Mouse (Mus musculus): ENCODE data around the gene Myo1h.

The Myo1h gene

DNA sequence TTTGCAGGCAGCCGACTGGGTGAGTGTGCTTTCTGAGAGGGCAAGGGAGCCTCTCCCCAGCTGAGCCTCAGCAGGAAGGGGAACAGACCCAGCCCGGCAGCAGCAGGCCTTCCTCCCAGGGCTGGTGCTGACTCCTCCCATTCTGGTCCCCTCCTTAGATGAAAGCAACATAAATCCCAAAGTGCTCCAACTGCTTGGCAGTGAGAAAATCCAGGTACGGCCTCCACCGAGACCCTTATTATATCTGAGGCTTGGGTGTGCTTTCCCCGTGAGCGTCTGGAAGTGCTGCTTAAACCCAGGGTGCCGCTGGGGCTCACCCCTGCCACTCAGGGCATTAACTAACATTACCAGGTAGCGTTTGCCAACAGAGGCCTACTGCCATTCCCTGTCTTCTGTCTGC, 70.6 kb downstream of the Myo1h start:
- no peak for DNase-seq (ENCODE audit: low spot score)

DNA sequence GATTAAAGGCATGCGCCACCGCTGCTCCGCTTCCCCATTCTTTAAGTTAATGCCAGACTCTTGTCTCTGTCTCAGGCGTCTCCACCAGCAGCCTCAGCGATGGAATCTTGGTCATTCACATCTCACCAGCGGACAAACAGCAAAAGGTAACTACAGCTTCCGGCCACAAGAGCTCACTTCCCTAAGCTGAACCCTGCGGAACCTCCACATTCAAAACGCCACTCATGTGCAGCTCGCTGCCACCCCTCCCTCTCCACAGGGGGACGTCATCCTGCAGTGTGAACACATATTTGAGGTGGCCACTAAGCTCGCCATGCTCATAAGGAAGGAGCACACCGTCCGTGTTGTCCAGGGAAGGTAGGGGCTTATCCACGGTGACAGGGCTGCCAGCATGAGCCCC, 72.0 kb downstream of the Myo1h start:
- no peak for DNase-seq (ENCODE audit: low spot score)

DNA sequence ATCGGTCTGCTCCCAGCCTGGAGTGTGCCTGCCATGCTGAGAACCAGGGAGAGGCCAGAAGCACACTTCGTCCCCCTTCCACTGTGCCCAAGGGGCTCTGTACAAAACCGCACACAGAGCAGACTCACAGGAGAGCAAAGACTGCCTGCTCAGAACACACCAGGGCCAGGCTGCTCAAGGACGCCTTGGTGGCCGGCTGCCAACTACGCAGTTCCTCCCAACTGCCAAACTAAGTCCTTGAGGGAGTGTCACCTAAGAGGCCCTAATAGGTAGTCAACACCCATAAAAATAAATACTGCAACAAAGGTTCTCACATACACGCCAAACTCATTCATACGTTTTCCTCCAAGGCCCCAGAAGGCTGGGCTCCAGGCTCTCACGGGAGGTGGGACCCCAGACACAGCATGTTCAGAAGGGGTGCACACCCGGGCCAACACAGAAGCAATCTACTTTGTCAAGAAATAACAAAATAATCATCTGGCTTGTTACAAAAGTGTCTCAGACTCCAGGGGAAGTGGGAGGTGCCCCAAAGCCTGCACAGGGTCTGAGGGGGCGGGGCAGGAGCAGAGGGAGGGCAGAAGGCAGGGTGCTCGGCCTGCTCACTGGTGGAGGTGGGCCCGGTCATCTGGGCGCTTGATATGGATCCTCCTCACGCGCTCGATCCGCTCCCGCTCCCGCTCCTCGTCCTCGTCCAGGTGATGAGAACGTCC, 76.2 kb downstream of the Myo1h start:
- DNase-seq (ENCODE audit: low spot score): no peak

DNA sequence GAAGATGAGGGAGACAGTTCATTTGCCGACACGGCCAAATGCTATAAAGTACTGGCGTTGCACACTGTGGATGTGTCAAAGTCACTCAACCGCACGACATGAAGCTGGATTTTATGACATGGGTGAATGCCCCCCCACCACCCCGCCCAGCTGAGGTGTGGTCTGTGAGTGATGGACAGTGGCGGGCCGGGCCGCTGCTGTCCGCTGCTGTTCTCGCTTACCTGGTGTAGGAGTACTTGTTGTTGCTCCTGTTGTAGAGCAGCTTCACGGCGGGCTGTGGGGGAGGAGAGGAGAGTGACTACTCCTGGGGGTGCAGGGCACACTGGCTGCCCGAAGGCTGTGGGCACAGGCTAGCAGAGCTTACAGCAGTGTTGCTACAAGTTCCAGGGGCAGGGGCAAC, 79.2 kb downstream of the Myo1h start:
- no peak for DNase-seq (ENCODE audit: low spot score)

DNA sequence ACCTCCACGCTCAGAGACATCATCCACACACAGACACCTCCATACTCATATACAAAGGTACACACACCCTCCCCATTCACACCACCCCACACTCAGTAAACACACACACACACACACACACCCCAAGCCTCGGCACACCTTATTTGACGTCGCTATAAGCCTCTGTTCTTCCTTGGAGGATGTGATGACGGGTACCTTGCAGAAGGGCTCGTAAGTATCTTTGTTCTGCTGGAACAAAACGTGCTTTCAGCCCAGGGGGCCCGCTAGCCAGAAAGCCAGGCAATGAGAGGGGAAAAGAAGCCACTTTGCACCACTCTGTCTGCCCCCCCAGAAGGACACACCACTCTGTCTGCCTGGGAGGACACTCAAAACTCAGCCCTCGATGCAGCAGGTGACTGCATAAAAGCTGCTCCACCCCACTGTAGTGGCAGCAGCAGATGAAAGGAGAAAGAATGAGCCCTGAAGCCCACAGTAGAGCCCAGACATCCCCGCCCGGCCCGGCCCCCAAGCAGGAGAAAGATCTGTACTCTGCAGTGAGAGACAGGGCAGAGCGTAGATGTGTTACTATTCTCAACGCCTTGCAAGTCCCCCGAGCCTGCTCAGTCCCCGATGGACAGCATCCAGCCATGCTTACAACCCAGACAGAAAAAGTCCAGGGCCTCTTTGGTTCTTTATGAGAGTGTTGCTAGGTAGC, 80.0 kb downstream of the Myo1h start:
- no peak for DNase-seq (ENCODE audit: low spot score)

DNA sequence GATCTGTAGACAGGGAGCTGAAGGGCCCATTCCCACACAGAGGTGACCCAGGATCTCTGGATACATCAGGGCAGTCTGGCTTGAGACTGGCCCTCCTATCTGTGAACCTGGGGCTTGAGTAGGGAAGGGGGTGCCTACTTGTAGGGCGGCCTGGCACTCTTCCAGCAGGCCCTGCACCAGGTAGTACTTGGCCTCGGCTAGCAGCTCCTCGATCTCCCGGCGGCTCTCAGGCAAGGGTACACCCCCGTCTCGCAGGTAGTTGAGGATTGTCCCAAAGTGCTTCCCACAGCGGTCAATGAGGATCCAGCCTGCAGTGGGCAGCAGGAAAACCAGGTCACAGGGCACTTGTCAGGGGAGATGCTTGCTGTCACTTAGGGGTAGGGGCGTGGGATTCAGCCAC, 81.0 kb downstream of the Myo1h start:
- DNase-seq (ENCODE audit: low spot score): no peak

DNA sequence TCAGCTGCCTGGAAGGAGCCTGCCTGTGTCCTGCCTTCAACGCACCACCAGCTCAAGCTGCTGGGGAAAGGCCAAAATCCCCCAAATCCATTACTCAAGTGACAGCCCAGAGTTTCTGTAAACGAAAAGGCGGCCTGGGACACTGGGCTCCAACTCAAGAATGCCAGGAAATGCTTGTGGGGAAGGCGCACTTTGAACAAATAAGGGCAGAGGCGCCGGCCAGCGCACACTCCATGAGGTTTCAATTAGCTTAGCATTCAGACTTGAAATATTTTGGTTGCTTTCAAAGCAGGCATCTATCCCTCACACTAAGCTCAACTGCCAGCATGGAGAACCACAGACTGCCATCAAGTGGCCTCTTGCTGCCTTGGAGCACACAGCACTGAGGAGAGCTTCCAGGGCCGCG, 81.4 kb downstream of the Myo1h start:
- no peak for DNase-seq (ENCODE audit: low spot score)

DNA sequence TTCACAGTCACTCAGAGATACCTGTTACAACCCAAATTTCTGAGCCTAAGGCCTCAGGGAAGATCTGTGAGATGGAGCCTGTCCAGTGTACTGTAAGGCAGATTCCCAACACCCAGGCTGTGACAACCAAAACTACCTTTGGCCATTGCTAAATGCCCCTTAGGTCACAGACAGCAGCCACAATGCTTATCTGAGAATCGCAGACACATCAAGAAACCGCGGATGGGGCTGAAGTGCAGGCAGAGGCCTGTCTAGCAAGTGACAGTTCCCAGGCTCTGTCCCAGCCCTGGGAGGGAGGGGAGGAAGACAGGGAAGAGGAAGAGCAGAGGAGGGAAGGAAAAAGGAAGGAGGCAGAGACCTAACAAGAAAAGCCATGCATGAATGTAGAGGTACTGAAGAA, 82.4 kb downstream of the Myo1h start:
- no peak for DNase-seq (ENCODE audit: low spot score)

DNA sequence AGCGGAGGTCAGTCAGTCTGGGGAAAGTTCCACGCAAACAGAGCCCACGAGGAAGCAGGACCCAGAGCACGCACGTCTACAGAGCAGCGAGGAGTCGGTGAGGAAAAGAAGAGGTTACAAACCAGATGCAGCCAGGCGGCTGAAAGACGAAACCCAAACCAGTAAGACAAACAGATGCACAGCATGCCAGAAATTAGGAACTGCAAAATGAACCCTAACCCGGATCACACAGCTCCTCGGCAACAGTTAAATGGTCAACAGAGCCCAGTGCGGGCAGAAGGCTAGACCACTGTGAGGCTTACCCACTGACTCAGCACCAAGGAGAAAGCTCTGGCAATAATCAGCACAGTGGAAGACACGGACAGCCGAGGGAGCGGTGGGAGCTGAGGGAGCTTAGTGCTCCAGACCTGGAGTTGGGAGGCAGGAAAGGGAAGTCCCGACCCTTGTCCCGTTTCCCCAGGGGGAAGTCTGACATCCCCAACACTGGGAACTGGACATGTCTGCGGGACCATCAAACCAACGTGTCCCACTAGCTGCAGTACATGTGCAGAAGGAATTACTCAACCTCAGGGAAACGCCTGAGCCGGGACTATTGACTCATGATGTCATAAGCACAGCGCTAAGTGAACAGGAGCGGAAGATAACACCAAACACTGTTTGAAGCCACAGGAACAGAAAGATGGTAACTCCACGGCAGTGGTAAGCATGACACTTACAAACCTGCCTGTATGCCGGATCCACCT, 82.9 kb downstream of the Myo1h start:
- no peak for DNase-seq (ENCODE audit: low spot score)

DNA sequence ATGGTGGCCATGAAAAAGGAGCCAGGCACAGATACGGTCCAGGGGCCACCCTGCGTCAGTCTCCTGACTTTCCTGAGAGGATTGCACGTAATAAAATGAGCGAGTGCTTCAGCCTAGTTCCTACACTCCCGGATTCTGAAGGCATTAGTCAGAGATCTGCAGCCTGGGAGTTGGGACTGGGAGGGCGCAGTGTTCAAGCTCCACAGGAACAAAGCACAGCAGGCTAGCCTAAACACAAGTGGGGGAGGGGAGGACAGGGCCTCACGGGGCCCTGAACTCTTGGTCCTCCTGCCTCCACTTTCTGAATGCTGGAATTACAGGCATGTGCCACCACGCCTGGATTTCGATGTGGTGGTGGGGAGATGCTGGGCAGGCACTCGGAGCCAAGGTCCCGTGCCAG, 83.6 kb downstream of the Myo1h start:
- no peak for DNase-seq (ENCODE audit: low spot score)

DNA sequence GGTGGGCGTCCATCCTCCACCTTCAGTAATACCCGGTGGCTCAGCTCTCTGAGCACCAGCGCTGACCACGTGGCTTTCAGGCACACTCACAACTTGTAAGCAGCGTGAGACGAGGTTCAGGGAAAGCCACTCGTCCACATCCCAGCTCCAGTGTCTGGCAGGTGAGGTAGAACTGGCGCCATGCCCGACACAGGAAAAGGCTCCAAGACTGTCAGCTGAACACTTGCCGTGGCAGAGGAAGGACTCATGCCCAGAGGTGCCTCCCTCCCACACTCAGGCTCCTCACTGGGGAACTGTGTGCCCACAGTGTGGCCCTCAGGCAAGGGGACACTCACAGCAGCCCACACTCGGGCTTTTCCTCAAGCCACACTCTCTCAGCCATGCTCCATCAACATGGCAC, 84.2 kb downstream of the Myo1h start:
- DNase-seq (ENCODE audit: low spot score): no peak

DNA sequence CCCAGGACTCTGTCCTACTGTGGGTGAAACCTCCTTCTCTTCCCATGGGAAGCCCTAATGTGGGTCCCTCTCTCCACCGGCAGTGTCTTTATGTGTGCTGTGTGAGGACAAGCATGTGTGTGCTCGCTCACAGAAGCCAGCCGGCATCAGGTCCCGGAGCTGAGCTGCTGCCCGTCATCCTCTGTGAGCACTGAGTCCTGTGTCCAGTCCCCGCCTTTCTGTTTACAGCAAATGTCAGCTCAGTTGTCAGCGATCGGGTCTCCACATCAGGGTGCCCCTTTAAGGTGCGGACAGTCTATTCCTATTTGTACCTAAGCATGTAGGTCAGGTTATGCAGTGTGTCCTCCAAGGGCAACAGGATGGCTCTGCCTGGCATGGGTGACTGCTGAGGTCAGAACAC, 84.6 kb downstream of the Myo1h start:
- no peak for DNase-seq (ENCODE audit: low spot score)

DNA sequence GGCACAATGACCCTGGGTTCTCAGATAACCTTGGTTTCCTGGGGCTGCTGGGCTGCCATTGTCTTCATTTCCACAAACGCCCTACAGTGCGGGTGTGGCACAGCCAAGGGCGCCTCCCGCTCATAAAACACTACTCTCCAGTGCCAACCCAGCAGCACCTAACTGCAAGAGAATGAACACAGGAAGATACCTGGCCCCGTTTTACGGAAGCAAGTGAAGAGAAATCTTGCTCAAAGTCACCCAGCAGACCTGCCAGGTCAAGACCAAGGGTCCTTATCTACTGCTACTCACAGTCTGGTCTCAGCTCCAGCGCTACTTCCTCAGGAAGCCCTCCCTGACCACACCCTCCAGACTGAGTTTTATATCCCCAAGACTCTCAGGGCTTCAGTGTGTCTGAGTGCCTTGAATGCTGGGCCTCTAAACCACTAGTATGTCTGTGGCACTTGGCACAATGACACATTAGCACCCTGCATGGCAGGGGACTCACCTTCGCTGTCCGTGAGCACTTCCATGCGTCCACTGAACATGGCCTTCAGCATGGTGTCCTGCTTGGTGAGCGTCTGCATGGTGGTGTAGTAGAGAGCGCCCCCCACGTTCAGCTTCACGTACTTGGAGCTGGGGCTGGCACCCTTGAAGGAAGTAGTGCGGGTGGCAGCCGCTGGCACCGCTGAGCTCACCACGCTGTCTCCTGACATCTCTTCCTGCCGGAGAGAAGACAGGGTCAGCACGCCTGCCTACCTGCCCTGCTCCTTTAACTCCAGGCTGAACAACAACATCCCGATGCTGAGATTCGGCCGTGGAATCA, 85.6 kb downstream of the Myo1h start:
- no peak for DNase-seq (ENCODE audit: low spot score)

DNA sequence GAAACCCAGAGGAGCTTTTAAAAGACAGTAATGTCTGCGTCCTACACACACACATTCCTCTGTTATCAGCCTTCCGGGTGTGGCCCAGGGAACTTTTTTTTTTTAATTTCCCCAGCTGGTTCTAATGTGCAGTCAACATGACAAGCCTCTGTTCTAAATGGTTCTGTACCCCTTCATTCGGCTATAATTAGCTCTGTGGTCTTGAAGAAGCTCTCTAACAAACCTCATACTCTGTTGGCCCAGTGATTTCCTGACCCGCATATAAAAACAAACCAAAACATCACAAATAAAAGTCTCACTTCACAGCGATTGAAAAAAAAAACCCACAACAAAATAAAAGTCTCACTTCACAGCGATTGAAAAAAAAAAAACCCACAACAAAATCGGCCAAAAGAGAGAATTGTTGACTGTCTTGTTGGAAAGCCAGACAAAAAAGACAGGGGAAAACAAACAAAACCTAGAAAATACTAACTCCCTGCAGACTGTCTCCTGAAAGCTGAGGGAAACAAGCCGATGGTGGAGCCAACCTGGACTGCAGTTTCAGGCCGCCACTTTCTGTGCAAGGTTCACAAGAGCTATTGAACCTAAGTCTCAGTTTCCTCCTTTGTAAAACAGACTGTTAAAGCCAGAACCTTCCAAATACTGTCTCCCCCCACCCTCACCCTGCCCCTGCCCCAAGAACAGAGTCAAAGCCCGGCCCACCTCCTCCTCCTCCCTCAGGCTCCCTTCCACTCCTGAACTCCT, 89.4 kb downstream of the Myo1h start:
- DNase-seq (ENCODE audit: low spot score): no peak

DNA sequence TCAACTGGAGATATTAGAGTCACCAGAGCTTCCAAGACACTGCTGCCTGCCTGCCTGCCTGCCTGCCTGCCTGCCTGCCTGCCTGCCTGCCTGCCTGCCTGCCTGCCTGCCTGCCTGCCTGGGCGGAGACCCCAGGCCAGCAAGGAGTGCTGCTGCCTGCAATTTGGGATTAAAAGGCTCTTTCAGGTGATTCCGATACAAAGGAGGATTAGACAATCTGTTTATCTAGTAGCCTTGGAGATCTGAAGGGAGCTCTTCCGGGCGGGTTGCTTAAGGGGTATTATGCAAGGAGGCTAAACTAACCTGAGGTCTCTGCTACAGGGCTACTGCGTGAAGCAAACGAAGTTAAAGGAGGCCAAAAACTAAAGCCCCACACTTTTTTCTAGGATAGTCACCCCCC, 90.0 kb downstream of the Myo1h start:
- no peak for DNase-seq (ENCODE audit: low spot score)

DNA sequence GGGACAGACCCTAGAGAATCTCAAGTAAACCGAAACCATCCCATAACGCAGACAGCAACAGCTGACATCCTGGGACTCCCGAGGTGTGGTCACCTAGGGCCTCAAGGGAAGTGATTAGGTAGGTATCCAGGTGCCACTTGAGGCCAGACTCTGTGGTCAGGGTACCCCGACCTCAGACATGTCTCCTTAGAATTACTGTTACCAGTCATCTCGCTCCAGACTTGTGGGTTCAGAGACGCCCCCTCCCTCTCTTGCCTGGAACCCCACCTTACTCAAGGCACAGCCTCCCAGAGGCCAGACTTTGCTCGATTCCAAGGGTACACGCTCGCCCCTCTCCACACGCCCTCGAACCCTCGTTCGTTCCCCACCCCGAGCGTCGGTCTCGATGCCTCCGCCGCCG, 90.8 kb downstream of the Myo1h start:
- DNase-seq (ENCODE audit: low spot score): no peak

DNA sequence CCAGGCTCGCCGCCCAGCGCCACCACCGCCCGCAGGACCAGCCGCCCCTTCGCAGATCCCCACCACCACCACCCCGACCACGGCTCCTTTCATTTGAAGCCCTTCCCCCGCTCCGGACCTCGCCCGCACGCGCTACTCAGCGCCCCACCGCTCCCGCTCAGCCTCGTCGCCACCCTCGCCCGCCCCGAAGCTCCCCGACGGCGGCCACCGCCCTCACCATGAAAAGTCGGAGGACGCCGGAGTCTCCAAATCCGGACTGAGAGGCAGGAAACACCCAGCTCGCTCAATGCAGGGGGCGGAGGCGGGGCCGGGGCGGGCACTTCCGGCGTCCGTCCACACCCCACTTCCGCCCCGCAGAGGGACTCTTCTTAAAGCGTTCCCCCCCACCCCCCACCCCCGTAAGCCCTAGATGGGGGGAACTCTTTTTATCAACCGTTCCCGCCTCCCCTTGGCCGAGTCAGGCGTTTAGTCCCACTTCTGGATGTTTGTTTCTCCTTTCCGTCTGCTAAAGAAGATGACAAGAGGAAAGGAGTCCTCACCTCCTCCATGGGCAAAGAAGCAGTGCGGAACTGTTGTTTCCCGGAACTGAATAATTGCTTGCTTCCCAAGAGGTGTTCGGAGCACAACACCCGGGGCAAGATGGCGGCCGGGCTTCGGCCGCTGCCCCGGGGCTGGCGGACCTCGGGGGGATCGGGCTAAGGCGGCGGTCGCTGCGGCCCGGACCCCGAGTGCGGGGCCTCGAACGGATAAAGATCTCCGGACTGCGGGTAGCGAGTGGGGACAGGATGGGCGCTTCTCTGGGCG, 91.4 kb downstream of the Myo1h start, which contains the start of the genes Kctd10 and Ube3b:
TSS of gene Kctd10 (minus strand) at position 300 of the 804 bp plus-strand sequence.
TSS of gene Ube3b (plus strand) at position 399 of the 804 bp plus-strand sequence.
- DNase-seq (ENCODE audit: low spot score): peak; percentile 62

DNA sequence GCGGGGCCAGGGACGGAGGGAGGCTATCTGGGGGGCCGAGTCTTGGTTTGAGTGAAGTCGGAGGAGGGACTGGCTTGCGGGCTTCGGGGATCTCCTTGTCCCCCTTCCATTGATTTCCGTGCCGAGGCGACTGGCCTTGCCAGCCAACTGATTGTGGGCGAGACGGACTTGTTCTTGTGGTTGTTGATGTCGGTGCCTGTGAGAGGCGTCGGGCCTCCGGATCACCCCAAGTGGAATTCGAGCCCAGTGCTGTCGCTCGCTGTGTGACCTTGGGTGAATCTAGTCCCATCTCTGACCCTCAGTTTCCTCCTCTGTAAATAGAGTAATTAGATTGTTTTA, 92.0 kb downstream of the Myo1h start:
- no peak for DNase-seq (ENCODE audit: low spot score)

DNA sequence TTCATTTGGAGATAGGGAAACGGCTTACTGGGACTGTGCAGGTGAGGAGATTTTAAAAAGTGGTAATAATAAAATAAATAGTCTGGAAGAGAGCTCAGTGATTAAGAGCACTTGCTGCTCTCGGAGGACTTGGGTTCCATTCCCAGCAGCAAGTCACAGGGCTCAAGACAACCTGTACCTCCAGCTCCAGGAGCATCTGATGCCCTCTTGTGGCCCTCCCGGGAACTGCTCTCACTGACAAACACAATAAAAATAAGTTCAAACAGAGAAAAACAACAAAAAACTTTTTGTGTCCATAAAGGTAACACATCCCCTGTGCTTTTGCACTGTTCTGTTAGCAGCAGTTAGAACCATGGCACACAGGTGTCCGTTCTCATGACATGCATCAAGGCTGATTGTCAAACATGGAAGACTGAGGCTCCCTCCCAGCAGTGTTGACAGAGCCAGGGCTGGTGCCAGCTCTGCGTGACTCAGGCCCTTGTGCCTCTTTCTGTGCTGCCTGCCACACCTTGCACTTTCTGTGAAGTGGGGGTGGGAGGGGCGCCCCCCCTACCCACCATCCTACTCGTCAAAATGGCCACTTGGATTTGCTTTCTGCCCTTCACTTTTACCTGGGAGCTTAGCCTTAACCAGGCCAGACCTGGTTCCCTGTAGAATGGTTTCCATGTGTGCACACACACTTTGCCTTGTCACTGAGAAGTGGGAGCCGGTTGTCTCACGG, 94.4 kb downstream of the Myo1h start:
- DNase-seq (ENCODE audit: low spot score): no peak

DNA sequence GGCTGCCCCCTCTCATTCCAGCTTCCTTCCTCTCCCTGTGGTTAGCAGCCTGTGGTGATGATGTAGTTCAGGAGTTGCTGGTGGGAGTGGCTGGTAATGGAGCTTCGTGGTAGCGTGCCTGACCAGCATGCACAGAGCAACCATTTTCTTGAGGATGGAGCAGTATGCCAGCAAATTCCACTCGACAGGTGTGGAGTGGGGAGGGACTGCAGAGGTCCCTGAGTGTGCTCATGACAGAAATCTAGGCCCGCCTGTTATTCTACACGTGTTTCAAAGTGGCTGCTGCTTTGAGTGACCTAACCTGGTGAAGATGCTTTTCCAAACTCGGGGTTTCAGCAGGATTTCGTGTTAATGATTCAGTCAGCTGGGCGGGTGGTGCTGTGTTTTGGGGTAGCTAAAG, 95.5 kb downstream of the Myo1h start:
- DNase-seq (ENCODE audit: low spot score): no peak

Data from urinary bladder, postnatal 10 days (tissue).